Mouse (Mus musculus): ENCODE results near the gene Cpsf3. TPM values are rescaled to one million over a fixed set of nuclear protein-coding genes. Genes with fewer than 3 reads are reported as not detected.

The Cpsf3 gene
- polyA plus RNA-seq, 1 experiment from 2014 or later, result 111 TPM

- H3K4me1 ChIP-seq, result no peaks in the 10 kb centered on the region
- no peaks in the 10 kb centered on the region for H3K9me3 ChIP-seq
- no peak overlapping the region for H3K4me2 ChIP-seq
- no peak overlapping the region for H3K4me3 ChIP-seq
- H3K27me3 ChIP-seq, result no peaks in the 10 kb centered on the region
- 85% methylated on average over 9 of the region's 9 CpGs for WGBS
- peaks cover 48% of the 10 kb centered on the region for H3K36me3 ChIP-seq
- no peak overlapping the region for H3K27ac ChIP-seq
- no peak for ATAC-seq (ENCODE audit: borderline replicate concordance, extremely low read depth, low FRiP score, low TSS enrichment)
- H3K9ac ChIP-seq, result no peak overlapping the region
Measured at GRCm38 (mm10) chr12:21322856-21323255, 37.7 kb downstream of the Cpsf3 start.

- no peak for ATAC-seq (ENCODE audit: borderline replicate concordance, extremely low read depth, low FRiP score, low TSS enrichment)
- H3K4me1 ChIP-seq, result no peaks in the 10 kb centered on the region
- H3K36me3 ChIP-seq, result peaks cover 61% of the 10 kb centered on the region
- 79% methylated on average over 5 of the region's 5 CpGs for WGBS
- H3K27me3 ChIP-seq, result no peaks in the 10 kb centered on the region
- no peak overlapping the region for H3K9ac ChIP-seq
- H3K4me3 ChIP-seq, result no peak overlapping the region
- no peak overlapping the region for H3K4me2 ChIP-seq
- H3K9me3 ChIP-seq, result no peaks in the 10 kb centered on the region
- no peak overlapping the region for H3K27ac ChIP-seq
Measured at GRCm38 (mm10) chr12:21324101-21324500, 38.9 kb downstream of the Cpsf3 start.

DNA sequence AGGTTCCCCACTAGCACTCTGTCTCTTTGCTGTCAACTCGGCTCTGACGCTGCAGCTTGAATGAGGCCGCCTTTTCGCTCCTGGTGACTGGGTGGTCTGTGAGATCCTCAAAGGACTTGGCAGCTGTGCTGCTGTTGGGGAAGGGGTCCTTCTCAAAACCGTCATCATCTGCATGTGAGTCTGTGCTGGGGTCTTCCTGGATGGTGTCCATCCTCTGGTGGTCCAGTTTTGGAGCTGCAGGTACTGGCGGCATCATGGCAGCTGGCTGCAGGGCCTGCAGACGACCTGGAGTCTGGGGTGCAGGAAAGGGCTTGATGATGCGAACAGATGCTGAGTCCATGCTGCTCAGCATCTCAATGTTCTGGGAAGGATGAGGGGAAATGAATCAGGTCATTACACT, 40.1 kb downstream of the Cpsf3 start:
- H3K27me3 ChIP-seq, result no peaks in the 10 kb centered on the region
- no peak overlapping the region for H3K4me2 ChIP-seq
- H3K4me3 ChIP-seq, result no peak overlapping the region
- no peak overlapping the region for H3K9ac ChIP-seq
- no peaks in the 10 kb centered on the region for H3K4me1 ChIP-seq
- no peaks in the 10 kb centered on the region for H3K9me3 ChIP-seq
- H3K27ac ChIP-seq, result no peak overlapping the region
- WGBS, result 89% methylated on average over 8 of the region's 8 CpGs
- no peak for ATAC-seq (ENCODE audit: borderline replicate concordance, extremely low read depth, low FRiP score, low TSS enrichment)
- H3K36me3 ChIP-seq, result peaks cover 71% of the 10 kb centered on the region

GRCm38 (mm10) chr12:21326325-21326724, 41.1 kb downstream of the Cpsf3 start:
- Histone ChIP-seq H3K27me3 (no peaks in the 10 kb centered on the region), H3K36me3 (peaks cover 81% of the 10 kb centered on the region), H3K4me1 (no peaks in the 10 kb centered on the region), H3K4me2 (no peak overlapping the region), H3K9me3 (no peaks in the 10 kb centered on the region), H3K4me3 (no peak overlapping the region), H3K27ac (no peak overlapping the region), H3K9ac (no peak overlapping the region)
- 94% methylated on average over 3 of the region's 3 CpGs for WGBS
- no peak for ATAC-seq (ENCODE audit: borderline replicate concordance, extremely low read depth, low FRiP score, low TSS enrichment)

DNA sequence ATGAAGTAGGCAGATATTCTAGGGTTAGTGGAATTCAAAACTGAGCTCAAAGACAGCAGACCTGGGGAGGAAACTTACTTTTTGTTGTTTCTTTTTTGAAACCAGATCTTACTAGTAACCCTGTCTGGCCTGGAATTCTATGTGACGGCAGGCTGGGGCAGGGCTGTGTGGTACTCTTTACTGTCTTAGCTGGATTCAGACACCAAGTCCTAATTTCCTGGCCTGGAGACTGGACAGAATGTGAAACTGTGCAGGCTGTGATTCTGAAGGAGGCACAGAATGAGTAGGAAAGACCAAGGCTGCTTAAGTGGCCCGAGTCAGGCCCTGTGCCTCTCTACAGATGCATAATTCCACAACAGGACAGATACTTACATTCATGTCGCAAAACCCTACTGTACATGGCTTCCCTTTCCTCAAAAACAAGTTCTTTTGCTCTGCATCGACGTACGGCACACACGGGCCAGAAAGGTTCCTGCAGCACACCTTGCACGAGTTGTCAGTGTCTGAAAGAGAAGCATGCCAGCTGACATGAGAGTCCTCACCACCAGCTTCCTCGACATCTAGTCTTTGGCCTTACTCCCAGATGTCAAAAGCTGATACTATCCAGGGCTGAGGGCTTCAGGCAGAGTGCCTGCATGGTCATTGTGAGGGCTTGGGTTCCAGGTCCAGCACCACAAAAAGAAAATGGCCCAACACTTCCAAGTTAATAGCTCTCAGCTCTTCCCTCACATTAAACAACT, 44.6 kb downstream of the Cpsf3 start:
- Histone ChIP-seq H3K27ac (no peak overlapping the region), H3K27me3 (no peaks in the 10 kb centered on the region), H3K9ac (no peak overlapping the region), H3K4me3 (no peak overlapping the region), H3K9me3 (no peaks in the 10 kb centered on the region), H3K4me1 (no peaks in the 10 kb centered on the region), H3K4me2 (no peak overlapping the region), H3K36me3 (peaks cover 89% of the 10 kb centered on the region)
- WGBS, result 84% methylated on average over 9 of the region's 9 CpGs
- ATAC-seq (ENCODE audit: borderline replicate concordance, extremely low read depth, low FRiP score, low TSS enrichment), result no peak

DNA sequence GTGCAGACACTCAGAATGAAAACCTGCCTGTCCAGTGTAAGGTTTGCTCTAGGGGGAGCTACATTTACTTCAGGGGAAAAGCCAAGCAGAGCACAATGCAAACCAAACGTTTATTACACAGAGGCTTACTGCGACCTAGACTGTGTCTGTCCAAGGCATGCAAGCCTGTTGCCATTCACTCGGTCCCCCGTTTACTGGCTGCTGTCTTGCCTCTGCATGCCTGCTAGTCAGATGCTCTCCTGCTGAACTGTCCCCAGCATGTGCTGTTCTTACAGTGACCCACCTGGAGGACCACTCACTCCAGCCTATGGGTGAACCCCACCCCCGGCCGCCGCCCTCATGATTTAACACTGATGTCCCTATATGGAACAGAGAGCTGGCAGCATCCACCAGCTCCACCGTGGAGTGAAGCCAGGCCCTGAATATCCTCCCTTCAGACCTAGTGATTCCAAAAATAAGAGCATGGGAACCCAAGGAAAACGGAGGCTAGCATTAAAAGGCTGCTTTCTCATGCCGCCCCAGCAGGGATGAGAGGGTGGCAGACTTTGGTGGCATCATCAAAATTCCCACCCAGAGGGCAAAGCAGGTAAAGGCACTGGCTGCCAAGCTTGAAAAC, 45.9 kb downstream of the Cpsf3 start:
- no peak overlapping the region for H3K9ac ChIP-seq
- no peak for ATAC-seq (ENCODE audit: borderline replicate concordance, extremely low read depth, low FRiP score, low TSS enrichment)
- 83% methylated on average over 10 of the region's 10 CpGs for WGBS
- H3K4me3 ChIP-seq, result no peak overlapping the region
- peaks cover 81% of the 10 kb centered on the region for H3K36me3 ChIP-seq
- H3K27ac ChIP-seq, result no peak overlapping the region
- no peaks in the 10 kb centered on the region for H3K4me1 ChIP-seq
- no peaks in the 10 kb centered on the region for H3K27me3 ChIP-seq
- H3K4me2 ChIP-seq, result no peak overlapping the region
- no peaks in the 10 kb centered on the region for H3K9me3 ChIP-seq

DNA sequence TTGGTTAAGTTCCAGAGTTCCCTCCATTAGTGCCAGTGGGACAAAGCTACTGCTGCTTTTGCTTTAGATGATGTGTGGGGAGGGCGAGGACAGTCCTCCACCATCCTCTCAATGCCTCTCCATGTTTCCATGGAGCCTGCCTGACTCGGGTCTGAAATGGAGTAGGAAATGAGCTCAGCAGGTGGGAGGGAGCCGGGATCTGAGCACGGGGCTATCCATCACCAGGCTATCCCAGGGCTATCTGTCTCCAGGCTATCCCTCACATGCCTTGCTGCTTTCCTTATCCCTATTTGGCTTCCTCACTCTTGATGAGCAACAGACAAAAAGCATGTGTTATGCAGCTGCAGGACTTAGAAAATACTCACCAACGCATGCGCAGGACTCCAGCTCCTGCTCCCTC, 46.5 kb downstream of the Cpsf3 start:
- no peak for ATAC-seq (ENCODE audit: borderline replicate concordance, extremely low read depth, low FRiP score, low TSS enrichment)
- H3K4me2 ChIP-seq, result no peak overlapping the region
- H3K27me3 ChIP-seq, result no peaks in the 10 kb centered on the region
- no peaks in the 10 kb centered on the region for H3K9me3 ChIP-seq
- no peak overlapping the region for H3K27ac ChIP-seq
- no peak overlapping the region for H3K9ac ChIP-seq
- WGBS, result 86% methylated on average over 6 of the region's 6 CpGs
- H3K4me1 ChIP-seq, result no peaks in the 10 kb centered on the region
- peaks cover 78% of the 10 kb centered on the region for H3K36me3 ChIP-seq
- H3K4me3 ChIP-seq, result no peak overlapping the region

GRCm38 (mm10) chr12:21333021-21333420, 47.8 kb downstream of the Cpsf3 start:
- H3K27ac ChIP-seq, result no peak overlapping the region
- no peak overlapping the region for H3K4me2 ChIP-seq
- WGBS, result 90% methylated on average over 7 of the region's 7 CpGs
- no peaks in the 10 kb centered on the region for H3K27me3 ChIP-seq
- H3K36me3 ChIP-seq, result peaks cover 65% of the 10 kb centered on the region
- H3K9me3 ChIP-seq, result no peaks in the 10 kb centered on the region
- no peak for ATAC-seq (ENCODE audit: borderline replicate concordance, extremely low read depth, low FRiP score, low TSS enrichment)
- no peak overlapping the region for H3K9ac ChIP-seq
- H3K4me1 ChIP-seq, result no peaks in the 10 kb centered on the region
- no peak overlapping the region for H3K4me3 ChIP-seq

DNA sequence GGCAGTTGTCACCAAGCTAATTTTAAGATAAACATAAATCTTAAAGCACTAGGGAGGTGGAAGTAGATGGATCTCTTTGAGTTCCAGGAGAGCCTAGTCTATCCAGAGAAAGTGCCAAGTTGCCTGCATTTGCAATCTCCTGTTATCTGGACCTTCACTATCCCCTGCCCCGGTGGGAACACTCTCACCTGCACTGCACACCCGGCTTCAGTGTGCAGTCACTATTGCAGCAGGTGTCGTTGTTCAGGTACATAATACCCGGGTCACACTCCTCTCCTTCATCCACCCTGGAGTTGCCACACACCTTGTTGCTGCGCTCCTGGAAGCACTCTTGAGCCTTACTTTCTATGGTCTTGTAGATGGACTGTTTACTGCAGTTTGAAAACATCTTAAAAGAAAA, 48.6 kb downstream of the Cpsf3 start:
- Histone ChIP-seq H3K9me3 (no peaks in the 10 kb centered on the region), H3K27ac (no peak overlapping the region), H3K4me3 (no peak overlapping the region), H3K36me3 (peaks cover 58% of the 10 kb centered on the region), H3K27me3 (no peaks in the 10 kb centered on the region), H3K9ac (no peak overlapping the region), H3K4me2 (no peak overlapping the region), H3K4me1 (no peaks in the 10 kb centered on the region)
- no peak for ATAC-seq (ENCODE audit: borderline replicate concordance, extremely low read depth, low FRiP score, low TSS enrichment)
- WGBS, result 86% methylated on average over 5 of the region's 5 CpGs

GRCm38 (mm10) chr12:21335869-21336268, 50.7 kb downstream of the Cpsf3 start:
- H3K9ac ChIP-seq, result no peak overlapping the region
- H3K27me3 ChIP-seq, result no peaks in the 10 kb centered on the region
- WGBS, result 80% methylated on average over 7 of the region's 7 CpGs
- no peaks in the 10 kb centered on the region for H3K9me3 ChIP-seq
- ATAC-seq (ENCODE audit: borderline replicate concordance, extremely low read depth, low FRiP score, low TSS enrichment), result no peak
- no peak overlapping the region for H3K4me2 ChIP-seq
- H3K4me3 ChIP-seq, result no peak overlapping the region
- H3K36me3 ChIP-seq, result peaks cover 55% of the 10 kb centered on the region
- H3K4me1 ChIP-seq, result no peaks in the 10 kb centered on the region
- no peak overlapping the region for H3K27ac ChIP-seq

DNA sequence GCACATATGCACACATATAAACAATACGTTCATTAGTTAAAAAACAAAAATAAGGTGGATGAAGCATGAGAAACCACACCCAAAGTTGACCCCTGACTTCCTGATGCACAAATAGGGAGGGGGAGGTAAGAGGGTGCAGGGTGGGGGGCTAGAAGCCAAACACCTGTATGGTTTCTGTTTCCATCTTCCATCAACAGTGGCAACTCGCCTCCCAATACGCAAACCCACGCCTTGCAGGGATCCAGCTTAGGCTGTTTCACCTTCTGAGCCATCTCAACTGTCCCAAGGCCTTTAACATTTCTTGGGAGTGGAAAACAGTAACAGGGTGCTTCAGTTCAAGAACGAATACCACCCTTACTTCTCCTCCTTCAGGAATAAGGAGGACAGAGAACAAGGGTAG, 52.0 kb downstream of the Cpsf3 start:
- no peak overlapping the region for H3K4me3 ChIP-seq
- no peak overlapping the region for H3K4me2 ChIP-seq
- no peak overlapping the region for H3K27ac ChIP-seq
- H3K9me3 ChIP-seq, result no peaks in the 10 kb centered on the region
- H3K27me3 ChIP-seq, result no peaks in the 10 kb centered on the region
- no peak overlapping the region for H3K9ac ChIP-seq
- no peak for ATAC-seq (ENCODE audit: borderline replicate concordance, extremely low read depth, low FRiP score, low TSS enrichment)
- peaks cover 48% of the 10 kb centered on the region for H3K36me3 ChIP-seq
- H3K4me1 ChIP-seq, result no peaks in the 10 kb centered on the region
- 91% methylated on average over 5 of the region's 5 CpGs for WGBS

GRCm38 (mm10) chr12:21340674-21341073, 55.5 kb downstream of the Cpsf3 start:
- Histone ChIP-seq H3K9ac (no peak overlapping the region), H3K9me3 (no peaks in the 10 kb centered on the region), H3K4me2 (no peak overlapping the region), H3K4me1 (no peaks in the 10 kb centered on the region), H3K27me3 (no peaks in the 10 kb centered on the region), H3K27ac (no peak overlapping the region), H3K4me3 (no peak overlapping the region), H3K36me3 (peaks cover 38% of the 10 kb centered on the region)
- ATAC-seq (ENCODE audit: borderline replicate concordance, extremely low read depth, low FRiP score, low TSS enrichment), result no peak
- WGBS, result 93% methylated on average over 5 of the region's 5 CpGs

All from lung, embryonic 15.5 days (tissue).